Mouse (Mus musculus): Measurements from ENCODE around the gene Map3k11. TPM values are rescaled to one million over a fixed set of nuclear protein-coding genes. Genes with fewer than 3 reads are reported as not detected.
A peak's percentile ranks its signal among the peaks of the same experiment; 100 is the strongest.
"Not testable (repeated sequence)": the region's sequence is repeated elsewhere in the genome, so short reads cannot be mapped to it uniquely, and the experiment has no call there.

The Map3k11 gene
- total and polyA plus RNA-seq, 2 experiments from 2014 or later: 10.7 to 20.7 TPM

- Histone ChIP-seq H3K4me2 (ENCODE audit: low read depth, low read length) (no peak overlapping the region), H3K9me3 (ENCODE audit: low read length) (no peaks in the 10 kb centered on the region), H3K27ac (no peak overlapping the region), H3K4me1 (ENCODE audit: insufficient read depth, low read length) (peaks cover 24% of the 10 kb centered on the region), H3K36me3 (ENCODE audit: insufficient read depth, low read length) (peaks cover 46% of the 10 kb centered on the region), H3K9ac (replicated peaks; ENCODE audit: low read length) (no peak overlapping the region), H3K4me3 (ENCODE audit: low read length) (no peak overlapping the region), H3K27me3 (ENCODE audit: insufficient read depth, low read length) (no peaks in the 10 kb centered on the region)
- no peak for ATAC-seq
- WGBS: 93% methylated on average over 13 of the region's 13 CpGs
- DNase-seq (ENCODE audit: low spot score): no peak
- TF ChIP-seq CTCF (IDR thresholded peaks at IDR 0.05; ENCODE audit: low read depth): no peak
These were observed 2.1 kb upstream of the Map3k11 start for GRCm38 (mm10) chr19:5686437-5686836.

DNA sequence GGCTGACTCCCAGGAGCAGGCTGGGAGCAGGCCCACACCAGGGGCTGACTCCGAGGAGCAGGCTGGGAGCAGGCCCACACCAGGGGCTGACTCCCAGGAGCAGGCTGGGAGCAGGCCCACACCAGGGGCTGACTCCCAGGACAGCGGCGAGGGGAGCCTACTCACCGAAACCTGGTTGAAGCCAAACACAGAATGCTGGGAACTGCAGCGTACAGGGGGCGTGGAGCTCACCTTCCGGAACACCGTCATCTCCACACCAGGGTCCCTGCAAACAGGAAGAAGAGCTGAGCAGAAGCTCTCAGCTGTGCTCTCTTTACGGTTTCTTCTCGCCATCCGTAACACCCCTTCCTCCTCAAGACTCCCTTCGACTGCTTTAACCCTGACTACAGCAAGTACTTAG is 1.6 kb upstream of the Map3k11 start:
- not testable (repeated sequence) for ATAC-seq; H3K9me3 ChIP-seq (ENCODE audit: low read length); H3K9ac ChIP-seq (replicated peaks; ENCODE audit: low read length); H3K27me3 ChIP-seq (ENCODE audit: insufficient read depth, low read length); DNase-seq (ENCODE audit: low spot score); H3K4me2 ChIP-seq (ENCODE audit: low read depth, low read length); H3K27ac ChIP-seq; H3K4me3 ChIP-seq (ENCODE audit: low read length)
- peaks cover 28% of the 10 kb centered on the region for H3K4me1 ChIP-seq (ENCODE audit: insufficient read depth, low read length)
- 94% methylated on average over 12 of the region's 12 CpGs for WGBS
- H3K36me3 ChIP-seq (ENCODE audit: insufficient read depth, low read length): peaks cover 41% of the 10 kb centered on the region

DNA sequence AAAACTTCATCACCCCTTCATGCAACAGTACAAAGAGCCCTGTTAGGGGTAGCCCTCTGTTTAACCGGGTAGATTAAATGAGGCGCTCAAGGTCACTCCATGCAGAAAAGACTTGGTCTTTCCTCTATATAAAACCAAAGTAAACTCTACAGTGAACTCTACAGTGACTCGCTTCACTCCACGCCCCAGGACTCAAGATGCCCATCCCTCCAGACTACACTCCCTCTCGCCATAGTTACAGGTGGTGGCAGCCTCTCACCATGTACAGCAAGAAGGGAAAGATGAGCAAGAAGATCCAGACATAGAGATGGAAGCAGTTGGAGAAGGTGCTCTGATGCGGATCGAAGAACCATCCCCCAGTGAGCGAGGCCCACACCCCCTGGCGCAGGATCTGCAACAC is 804 bp upstream of the Map3k11 start:
- DNase-seq (ENCODE audit: low spot score) (no peak), ATAC-seq (no peak)
- peak overlapping the region; percentile 100 for H3K4me2 ChIP-seq (ENCODE audit: low read depth, low read length)
- peaks cover 28% of the 10 kb centered on the region for H3K4me1 ChIP-seq (ENCODE audit: insufficient read depth, low read length)
- no peaks in the 10 kb centered on the region for H3K9me3 ChIP-seq (ENCODE audit: low read length)
- peak overlapping the region; percentile 83 for H3K9ac ChIP-seq (replicated peaks; ENCODE audit: low read length)
- TF ChIP-seq CTCF (IDR thresholded peaks at IDR 0.05; ENCODE audit: low read depth): no peak
- H3K4me3 ChIP-seq (ENCODE audit: low read length): peak overlapping the region; percentile 89
- H3K36me3 ChIP-seq (ENCODE audit: insufficient read depth, low read length): peaks cover 33% of the 10 kb centered on the region
- H3K27ac ChIP-seq: peak overlapping the region; percentile 82; the same call in 1 of the 2 replicates
- no peaks in the 10 kb centered on the region for H3K27me3 ChIP-seq (ENCODE audit: insufficient read depth, low read length)
- 21% methylated on average over 9 of the region's 9 CpGs for WGBS

DNA sequence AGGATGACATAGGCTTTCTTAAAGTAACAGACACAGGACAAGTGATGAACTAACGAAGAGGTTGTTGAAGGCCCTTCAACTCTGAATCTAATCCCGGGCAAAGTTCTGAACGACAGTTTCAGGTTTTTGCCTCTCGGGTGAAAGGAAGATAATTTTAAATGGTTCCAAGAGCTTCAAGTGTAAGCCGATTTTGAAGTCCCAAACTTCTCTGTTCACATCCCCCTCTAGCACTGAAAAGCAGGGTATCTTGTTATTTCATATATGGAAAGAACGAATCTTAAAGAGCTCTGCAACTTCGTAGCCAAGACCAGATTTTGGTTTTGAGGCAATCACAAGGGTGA is 516 bp downstream of the Map3k11 start:
- DNase-seq (ENCODE audit: low spot score) (no peak), ATAC-seq (no peak)
- peaks cover 21% of the 10 kb centered on the region for H3K36me3 ChIP-seq (ENCODE audit: insufficient read depth, low read length)
- WGBS: under 1% methylated on average over 7 of the region's 7 CpGs
- H3K27ac ChIP-seq: peak overlapping the region; percentile 82
- H3K9ac ChIP-seq (replicated peaks; ENCODE audit: low read length): peak overlapping the region; percentile 83
- TF ChIP-seq CTCF (IDR thresholded peaks at IDR 0.05; ENCODE audit: low read depth): no peak
- no peaks in the 10 kb centered on the region for H3K27me3 ChIP-seq (ENCODE audit: insufficient read depth, low read length)
- H3K4me3 ChIP-seq (ENCODE audit: low read length): peak overlapping the region; percentile 89
- peaks cover 28% of the 10 kb centered on the region for H3K4me1 ChIP-seq (ENCODE audit: insufficient read depth, low read length)
- peak overlapping the region; percentile 100 for H3K4me2 ChIP-seq (ENCODE audit: low read depth, low read length)
- no peaks in the 10 kb centered on the region for H3K9me3 ChIP-seq (ENCODE audit: low read length)

DNA sequence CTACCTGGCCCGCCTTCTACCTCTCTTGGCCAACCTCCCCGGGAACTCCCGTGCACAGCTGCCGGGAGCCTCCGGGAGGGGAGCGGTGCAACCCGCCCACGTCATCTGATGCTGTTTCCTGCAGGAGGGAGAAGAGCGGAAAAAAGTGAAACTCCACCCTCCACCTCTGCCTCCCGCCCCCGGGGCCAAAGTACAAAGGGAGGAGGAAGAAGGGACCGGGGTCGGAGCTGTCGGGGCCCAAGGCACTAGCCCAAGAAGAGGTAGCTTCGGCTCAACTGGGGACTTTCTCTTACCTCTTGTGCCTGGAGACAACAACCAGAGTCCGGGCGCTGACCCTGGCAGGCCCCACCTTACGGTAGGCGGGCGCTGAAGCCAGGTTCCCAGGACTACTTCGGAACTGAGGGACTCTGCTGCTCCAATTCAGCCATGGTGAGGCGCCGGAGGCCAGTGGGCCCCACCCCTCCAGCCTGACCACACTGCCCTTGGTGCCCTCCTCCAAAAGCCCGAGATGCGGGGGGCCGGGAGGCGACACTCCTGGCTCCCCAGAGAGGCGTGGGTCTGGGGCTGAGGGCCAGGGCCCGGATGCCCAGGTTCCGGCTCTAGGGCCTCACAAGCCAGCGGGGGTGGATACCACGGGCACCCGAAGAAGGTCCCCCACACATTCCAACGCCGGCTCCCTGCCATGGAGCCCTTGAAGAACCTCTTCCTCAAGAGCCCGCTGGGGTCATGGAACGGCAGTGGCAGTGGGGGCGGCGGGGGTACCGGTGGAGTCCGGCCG is 1.2 kb downstream of the Map3k11 start:
- peak overlapping the region; percentile 83 for H3K9ac ChIP-seq (replicated peaks; ENCODE audit: low read length)
- H3K4me2 ChIP-seq (ENCODE audit: low read depth, low read length): peak overlapping the region; percentile 100
- no peaks in the 10 kb centered on the region for H3K9me3 ChIP-seq (ENCODE audit: low read length)
- ATAC-seq (peak; percentile 16; the same call in 1 of the 2 replicates), DNase-seq (ENCODE audit: low spot score) (peak; percentile 80)
- H3K4me1 ChIP-seq (ENCODE audit: insufficient read depth, low read length): peaks cover 28% of the 10 kb centered on the region
- peaks cover 14% of the 10 kb centered on the region for H3K36me3 ChIP-seq (ENCODE audit: insufficient read depth, low read length)
- 10% methylated on average over 42 of the region's 42 CpGs for WGBS
- no peak for TF ChIP-seq CTCF (IDR thresholded peaks at IDR 0.05; ENCODE audit: low read depth)
- H3K27me3 ChIP-seq (ENCODE audit: insufficient read depth, low read length): no peaks in the 10 kb centered on the region
- peak overlapping the region; percentile 89 for H3K4me3 ChIP-seq (ENCODE audit: low read length)
- H3K27ac ChIP-seq: peak overlapping the region; percentile 82

GRCm38 (mm10) chr19:5690343-5690735 is 1.8 kb downstream of the Map3k11 start:
- no peak for ATAC-seq
- H3K9me3 ChIP-seq (ENCODE audit: low read length): no peaks in the 10 kb centered on the region
- 73% methylated on average over 15 of the region's 15 CpGs for WGBS

GRCm38 (mm10) chr19:5691601-5692000 is 3.1 kb downstream of the Map3k11 start:
- no peak for DNase-seq (ENCODE audit: low spot score)
- H3K4me2 ChIP-seq (ENCODE audit: low read depth, low read length): peak overlapping the region; percentile 100
- H3K36me3 ChIP-seq (ENCODE audit: insufficient read depth, low read length): peaks cover 5% of the 10 kb centered on the region; the same call in 1 of the 2 replicates
- peaks cover 31% of the 10 kb centered on the region for H3K4me1 ChIP-seq (ENCODE audit: insufficient read depth, low read length)
- no peaks in the 10 kb centered on the region for H3K9me3 ChIP-seq (ENCODE audit: low read length)
- no peak for TF ChIP-seq CTCF (IDR thresholded peaks at IDR 0.05; ENCODE audit: low read depth)
- H3K4me3 ChIP-seq (ENCODE audit: low read length): 0 out of 2 replicates have a peak overlapping the region, but pooled peaks have one; percentile 89
- H3K27ac ChIP-seq: peak overlapping the region; percentile 56
- 82% methylated on average over 5 of the region's 5 CpGs for WGBS
- H3K9ac ChIP-seq (replicated peaks; ENCODE audit: low read length): peak overlapping the region; percentile 49
- no peaks in the 10 kb centered on the region for H3K27me3 ChIP-seq (ENCODE audit: insufficient read depth, low read length)
- ATAC-seq: no peak

More at GRCm38 (mm10) chr19:5690343-5690735, 1.8 kb downstream of the Map3k11 start:
- Histone ChIP-seq H3K4me3 (ENCODE audit: low read length) (peak overlapping the region; percentile 89), H3K36me3 (ENCODE audit: insufficient read depth, low read length) (peaks cover 13% of the 10 kb centered on the region), H3K27ac (peak overlapping the region; percentile 82; the same call in 1 of the 2 replicates), H3K9ac (replicated peaks; ENCODE audit: low read length) (peak overlapping the region; percentile 83), H3K4me2 (ENCODE audit: low read depth, low read length) (peak overlapping the region; percentile 100), H3K4me1 (ENCODE audit: insufficient read depth, low read length) (peaks cover 28% of the 10 kb centered on the region), H3K27me3 (ENCODE audit: insufficient read depth, low read length) (no peaks in the 10 kb centered on the region)
- no peak for DNase-seq (ENCODE audit: low spot score)
- TF ChIP-seq CTCF (IDR thresholded peaks at IDR 0.05; ENCODE audit: low read depth): no peak
